Mouse (Mus musculus) bone marrow, adult 2 months (tissue): ENCODE data around the gene Uspl1. TPM values are rescaled to one million over a fixed set of nuclear protein-coding genes. Genes with fewer than 3 reads are reported as not detected.

Experiments used
- H3K27ac ChIP-seq: fragments of 200-500 bp; 2 replicates; pipeline ENCODE4 v1.5.1; 2012; ENCODE audit warnings: low read depth, mild to moderate bottlenecking, control low read depth, inconsistent platforms, low read length; ENCODE audit not compliant: control insufficient read depth, poor library complexity, insufficient read depth
- H3K4me1 ChIP-seq: fragments of 200-500 bp; 2 replicates; pipeline ENCODE4 v1.6.1; 2011; ENCODE audit warnings: low read length; ENCODE audit not compliant: control insufficient read depth, insufficient read depth
- H3K4me3 ChIP-seq: fragments of 200-500 bp; replicated peaks from 2 replicates; pipeline ENCODE3; 2011; ENCODE audit warnings: mild to moderate bottlenecking, low read depth, low read length, control low read depth; ENCODE audit not compliant: control insufficient read depth
- CTCF ChIP-seq: fragments of 200-500 bp; IDR thresholded peaks from 2 replicates; pipeline ENCODE4 v1.5.1; 2011; ENCODE audit warnings: low read length, control low read depth; ENCODE audit not compliant: control insufficient read depth, insufficient read depth
- POLR2A ChIP-seq: fragments of 200-500 bp; IDR thresholded peaks from 2 replicates; pipeline ENCODE4 v1.6.1; 2011; ENCODE audit warnings: low read depth, mild to moderate bottlenecking, control low read depth, low read length, borderline replicate concordance; ENCODE audit not compliant: control insufficient read depth
- WGBS: fragments of 180-500 bp; shearing (Covaris S2); methylation state at CpG from one replicate; pipeline ENCODE4 v1.1.7; 2018; 5-methylcytosine and 5-hydroxymethylcytosine counted together
- polyA plus RNA-seq: library from polyadenylated mRNA; stranded (reverse); fragments of >200 nt; gene quantifications from 2 replicates; pipeline ENCODE4 v1.2.4, GENCODE M21; 2011; ENCODE audit warnings: low replicate concordance; ENCODE audit not compliant: missing spikeins, insufficient read depth, insufficient read length

Gene Uspl1
- polyA plus RNA-seq, 1 experiment = 26.5 TPM

GRCm38 (mm10) chr5:149143766-149144375 lies 40.3 kb upstream of the Uspl1 start:
- 87% methylated on average over 25 of the region's 25 CpGs for WGBS
- no peak overlapping the region for H3K27ac ChIP-seq
- TF ChIP-seq POLR2A (no peak), CTCF (no peak)
- no peaks in the 10 kb centered on the region for H3K4me1 ChIP-seq
- no peak overlapping the region for H3K4me3 ChIP-seq

- TF ChIP-seq POLR2A = no peak
- no peak for TF ChIP-seq CTCF
- Histone ChIP-seq H3K4me1 (no peaks in the 10 kb centered on the region), H3K4me3 (no peak overlapping the region), H3K27ac (no peak overlapping the region)
- WGBS = 77% methylated on average over 7 of the region's 7 CpGs
Measured at GRCm38 (mm10) chr5:149146691-149147090, 37.5 kb upstream of the Uspl1 start.

- no peak for TF ChIP-seq POLR2A
- no peak for TF ChIP-seq CTCF
- WGBS = 56% methylated on average over 8 of the region's 8 CpGs
- no peak overlapping the region for H3K27ac ChIP-seq
- no peak overlapping the region for H3K4me3 ChIP-seq
- no peaks in the 10 kb centered on the region for H3K4me1 ChIP-seq
Measured at GRCm38 (mm10) chr5:149147386-149148000, 36.7 kb upstream of the Uspl1 start.

- Histone ChIP-seq H3K27ac (no peak overlapping the region), H3K4me3 (no peak overlapping the region), H3K4me1 (no peaks in the 10 kb centered on the region)
- 89% methylated on average over 3 of the region's 3 CpGs for WGBS
- TF ChIP-seq CTCF (no peak), POLR2A (no peak)
Measured at GRCm38 (mm10) chr5:149150882-149151281, 33.3 kb upstream of the Uspl1 start.

- Histone ChIP-seq H3K4me3 (no peak overlapping the region), H3K27ac (no peak overlapping the region), H3K4me1 (no peaks in the 10 kb centered on the region)
- TF ChIP-seq POLR2A = no peak
- no peak for TF ChIP-seq CTCF
- 84% methylated on average over 13 of the region's 13 CpGs for WGBS
Measured at GRCm38 (mm10) chr5:149152063-149152773, 31.9 kb upstream of the Uspl1 start.

GRCm38 (mm10) chr5:149152774-149153155 lies 31.4 kb upstream of the Uspl1 start:
- no peak overlapping the region for H3K4me3 ChIP-seq
- H3K4me1 ChIP-seq = no peaks in the 10 kb centered on the region
- no peak overlapping the region for H3K27ac ChIP-seq
- TF ChIP-seq POLR2A (no peak), CTCF (no peak)
- WGBS = 90% methylated on average over 12 of the region's 12 CpGs

- no peak overlapping the region for H3K4me3 ChIP-seq
- TF ChIP-seq CTCF = no peak
- no peak for TF ChIP-seq POLR2A
- no peaks in the 10 kb centered on the region for H3K4me1 ChIP-seq
- H3K27ac ChIP-seq = no peak overlapping the region
- WGBS = 87% methylated on average over 18 of the region's 18 CpGs
Measured at GRCm38 (mm10) chr5:149156886-149157563, 27.1 kb upstream of the Uspl1 start.

GRCm38 (mm10) chr5:149159021-149159420 lies 25.1 kb upstream of the Uspl1 start:
- Histone ChIP-seq H3K4me1 (no peaks in the 10 kb centered on the region; the same call in 1 of the 2 replicates), H3K27ac (no peak overlapping the region), H3K4me3 (no peak overlapping the region)
- WGBS = 83% methylated on average over 6 of the region's 6 CpGs
- no peak for TF ChIP-seq CTCF
- no peak for TF ChIP-seq POLR2A
